Mouse (Mus musculus) layer of hippocampus, adult 2 months (tissue): Measurements from ENCODE around the gene Dhx34. TPM values are rescaled to one million over a fixed set of nuclear protein-coding genes. Genes with fewer than 3 reads are reported as not detected.

Experiments used
- DNase-seq, 2 experiments: peaks; one replicate each; pipeline ENCODE4 v3.0.0; 2022; ENCODE audit warnings: low spot score in 2 of 2
- H3K27ac ChIP-seq: fragments of 200-600 bp; 2 replicates; pipeline ENCODE4 v1.8.1; 2022
- H3K4me3 ChIP-seq: fragments of 200-600 bp; 2 replicates; pipeline ENCODE4 v1.8.1; 2022; ENCODE audit warnings: mild to moderate bottlenecking
- CTCF ChIP-seq: fragments of 200-600 bp; conservative IDR thresholded peaks from 2 replicates; pipeline ENCODE4 v1.8.1; 2022; ENCODE audit warnings: antibody characterized with exemption, mild to moderate bottlenecking, moderate library complexity
- total RNA-seq, 2 experiments: library from RNA; stranded (reverse); gene quantifications; 2 replicates each; pipeline ENCODE4 v1.2.3; 2021

Dhx34 gene
- total RNA-seq, 2 experiments from 2014 or later: 12.3 to 12.4 TPM

DNA sequence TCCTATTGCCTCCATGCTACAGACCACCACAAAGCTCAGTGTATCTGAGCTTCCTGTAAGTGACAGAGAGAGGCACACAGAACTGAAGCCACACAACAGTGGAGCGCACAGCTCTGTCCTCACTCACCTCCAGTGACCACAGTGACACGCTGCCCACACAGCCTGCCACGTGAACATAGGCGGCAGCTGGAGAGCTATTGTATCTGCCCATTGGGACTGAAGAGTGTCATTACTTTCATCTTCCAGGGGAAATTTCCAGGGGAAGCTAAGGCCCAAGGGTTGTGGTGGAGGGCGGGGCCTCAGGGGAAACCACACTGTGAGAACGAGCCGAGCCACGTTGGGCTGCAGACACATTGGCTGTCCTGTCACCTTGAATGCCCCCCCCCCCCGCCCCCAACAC is 17.0 kb downstream of the Dhx34 start:
- DNase-seq: no peak
- TF ChIP-seq CTCF: no peak
- Histone ChIP-seq H3K4me3 (no peak overlapping the region), H3K27ac (no peak overlapping the region)

DNA sequence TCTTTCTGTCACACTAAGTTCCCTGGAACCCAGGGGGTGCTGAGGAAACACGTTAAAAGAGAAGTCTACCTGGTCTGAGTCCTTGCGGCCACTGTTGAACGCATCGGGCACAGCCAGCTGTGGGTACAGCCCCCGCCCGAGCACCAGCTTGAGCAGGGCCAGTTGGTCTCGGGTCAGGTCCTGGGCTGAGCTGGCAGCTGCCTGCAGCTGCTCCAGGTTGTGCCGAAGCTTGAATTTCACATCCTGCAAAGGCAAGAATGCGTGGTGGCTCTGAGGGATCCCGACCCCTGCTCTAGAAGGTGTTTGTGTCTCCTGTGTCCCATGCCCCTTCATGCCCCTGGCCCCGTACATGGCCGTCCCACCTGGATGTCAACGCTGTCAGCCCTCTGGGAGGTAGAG is 18.3 kb downstream of the Dhx34 start:
- H3K4me3 ChIP-seq: no peak overlapping the region
- no peak overlapping the region for H3K27ac ChIP-seq
- no peak for TF ChIP-seq CTCF
- DNase-seq: no peak

DNA sequence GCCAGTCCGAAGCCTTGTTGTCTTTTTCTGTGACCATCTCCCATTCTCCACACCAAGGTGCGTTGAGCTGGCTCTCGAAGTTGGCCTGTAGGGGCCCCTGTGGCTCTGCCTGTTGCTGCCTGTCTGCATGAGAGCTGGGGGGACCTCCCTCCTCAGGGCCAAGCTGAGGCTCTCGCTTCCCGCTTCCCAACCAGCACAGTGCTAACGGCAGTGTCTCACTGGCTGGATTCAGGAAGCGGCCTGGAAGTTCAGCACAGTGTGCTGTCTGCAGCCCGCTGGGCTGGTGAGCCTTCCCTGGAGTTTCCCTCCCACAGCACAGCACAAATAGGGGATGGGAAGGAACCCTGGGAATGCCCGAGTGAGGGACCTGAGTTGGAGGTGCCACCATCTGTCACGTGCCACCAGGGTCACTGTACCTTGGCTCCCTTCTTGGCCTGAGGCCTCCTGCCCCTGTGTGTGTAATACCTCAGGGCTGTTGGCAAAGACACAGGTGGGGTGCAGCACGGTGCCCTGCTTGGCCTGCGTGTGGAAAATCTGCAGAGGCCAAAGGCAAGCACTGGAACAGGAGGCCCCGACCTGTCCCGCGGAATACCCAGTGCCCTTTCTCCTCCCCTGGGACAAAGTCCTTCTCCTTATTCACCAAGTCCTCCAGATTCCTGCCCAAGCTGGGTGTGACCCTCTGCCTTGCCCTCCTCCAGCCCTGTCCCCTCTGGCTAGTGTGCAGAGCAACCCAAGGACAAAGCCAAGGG is 18.9 kb downstream of the Dhx34 start:
- no peak for DNase-seq
- no peak overlapping the region for H3K4me3 ChIP-seq
- no peak overlapping the region for H3K27ac ChIP-seq
- TF ChIP-seq CTCF: no peak

- no peak for DNase-seq
- no peak overlapping the region for H3K27ac ChIP-seq
- no peak overlapping the region for H3K4me3 ChIP-seq
- TF ChIP-seq CTCF: no peak
Observed at GRCm38 (mm10) chr7:16201136-16201535, 20.7 kb downstream of the Dhx34 start.

DNA sequence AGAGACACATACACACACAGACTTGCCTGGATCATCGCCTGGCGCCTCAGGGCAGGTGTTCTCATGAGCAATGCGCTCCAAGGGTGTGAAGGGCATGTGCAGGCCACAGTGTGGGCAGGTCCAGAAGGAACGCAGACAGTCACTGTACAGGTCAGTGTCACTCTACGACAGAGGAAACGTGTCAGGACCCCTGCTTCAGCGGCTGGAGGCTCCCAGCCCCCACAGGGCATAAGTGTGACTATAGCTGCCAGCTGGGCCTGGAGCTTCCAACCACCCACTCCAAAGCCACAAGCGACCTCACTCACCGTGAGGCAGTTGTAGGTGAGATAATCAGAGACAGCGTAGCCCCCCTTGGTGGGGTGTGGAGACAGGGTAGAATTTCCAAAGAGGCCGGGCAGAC is 23.3 kb downstream of the Dhx34 start:
- DNase-seq: no peak
- Histone ChIP-seq H3K27ac (no peak overlapping the region), H3K4me3 (no peak overlapping the region)
- no peak for TF ChIP-seq CTCF

DNA sequence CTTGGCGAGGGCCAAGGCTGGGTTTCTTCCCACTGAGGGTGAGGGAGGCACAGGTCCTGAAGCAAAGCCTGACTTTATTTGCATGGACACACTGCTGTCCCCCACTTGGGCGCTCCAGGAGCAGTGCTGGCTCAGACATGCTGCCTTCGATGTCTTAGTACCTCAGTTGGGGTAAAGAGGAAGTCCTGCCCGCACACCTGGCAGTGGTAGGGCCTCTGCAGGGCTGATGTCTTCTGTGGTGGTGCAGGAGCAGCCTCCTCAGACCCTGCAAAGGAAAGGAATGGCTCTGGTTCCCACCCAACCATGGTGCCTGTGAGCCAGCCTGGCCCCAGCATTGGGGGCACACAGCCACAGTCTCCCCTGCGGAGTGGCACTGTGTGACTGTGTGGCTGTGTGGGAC is 24.7 kb downstream of the Dhx34 start:
- Histone ChIP-seq H3K27ac (no peak overlapping the region), H3K4me3 (no peak overlapping the region)
- DNase-seq: no peak
- no peak for TF ChIP-seq CTCF

- DNase-seq: no peak
- no peak overlapping the region for H3K4me3 ChIP-seq
- no peak for TF ChIP-seq CTCF
- H3K27ac ChIP-seq: no peak overlapping the region
Observed at GRCm38 (mm10) chr7:16196616-16197015, 25.2 kb downstream of the Dhx34 start.

GRCm38 (mm10) chr7:16193702-16194101 is 28.1 kb downstream of the Dhx34 start:
- TF ChIP-seq CTCF: no peak
- no peak for DNase-seq
- Histone ChIP-seq H3K4me3 (no peak overlapping the region), H3K27ac (no peak overlapping the region)

DNA sequence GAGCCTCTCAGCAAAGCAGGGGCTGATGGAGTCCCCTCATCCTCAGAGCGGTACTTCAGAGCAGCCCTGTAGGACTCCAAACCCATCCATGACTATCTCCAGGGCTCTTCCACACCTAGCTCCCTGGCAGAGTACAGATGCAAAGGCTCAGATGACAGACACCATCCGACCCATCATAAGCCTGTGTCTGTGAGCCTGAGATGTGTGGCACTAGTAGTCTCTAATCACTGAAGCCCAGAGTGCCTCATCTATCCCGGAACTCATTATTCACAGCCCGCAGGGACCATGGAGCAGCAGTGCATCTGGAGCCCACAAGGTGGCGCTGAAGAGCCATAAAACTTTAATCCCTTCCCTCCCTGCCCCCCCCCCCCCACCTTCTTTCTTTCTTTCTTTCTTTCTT is 29.5 kb downstream of the Dhx34 start:
- peak; percentile 71 to 83 for DNase-seq
- TF ChIP-seq CTCF: peak; percentile 76
- Histone ChIP-seq H3K4me3 (no peak overlapping the region), H3K27ac (no peak overlapping the region)

- DNase-seq: no peak
- TF ChIP-seq CTCF: no peak
Observed at GRCm38 (mm10) chr7:16187494-16187893, 34.3 kb downstream of the Dhx34 start.

GRCm38 (mm10) chr7:16183663-16184062 is 38.2 kb downstream of the Dhx34 start:
- Histone ChIP-seq H3K27ac (no peak overlapping the region), H3K4me3 (no peak overlapping the region)
- no peak for TF ChIP-seq CTCF
- DNase-seq: no peak

More at GRCm38 (mm10) chr7:16187494-16187893, 34.3 kb downstream of the Dhx34 start:
- Histone ChIP-seq H3K4me3 (no peak overlapping the region), H3K27ac (no peak overlapping the region)

DNA sequence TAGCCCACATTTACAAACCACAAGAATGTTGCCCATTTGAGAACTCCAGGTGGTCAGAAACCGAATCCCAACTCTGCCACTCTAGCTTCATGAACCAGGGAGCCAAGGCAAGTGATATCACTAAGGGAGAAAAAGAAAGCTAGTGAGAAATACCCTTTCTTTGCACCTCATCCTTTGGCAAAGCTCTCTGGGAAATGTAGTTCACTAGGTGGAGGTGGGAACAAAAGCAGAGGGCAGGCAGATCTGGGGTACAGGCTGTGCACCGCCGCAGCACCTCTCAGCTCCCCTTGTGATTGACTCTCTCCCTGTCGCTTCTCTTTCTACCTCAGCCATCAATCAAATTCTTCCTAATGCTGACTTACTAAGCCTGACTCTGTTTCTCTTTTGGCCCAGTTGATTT is 43.7 kb downstream of the Dhx34 start:
- no peak for DNase-seq
- TF ChIP-seq CTCF: no peak
- no peak overlapping the region for H3K4me3 ChIP-seq
- no peak overlapping the region for H3K27ac ChIP-seq

- no peak for DNase-seq
- Histone ChIP-seq H3K27ac (peak overlapping the region; percentile 91), H3K4me3 (peak overlapping the region; percentile 87)
- TF ChIP-seq CTCF: no peak
Observed at GRCm38 (mm10) chr7:16175542-16175931, 46.3 kb downstream of the Dhx34 start.
